Mouse (Mus musculus) intestine, embryonic 14.5 days (tissue): Measurements from ENCODE around the gene Slc16a1. TPM values are rescaled to one million over a fixed set of nuclear protein-coding genes. Genes with fewer than 3 reads are reported as not detected.

Source experiments
- ATAC-seq: fragments of 200-750 bp; cut with Nextera tagmentation; replicated peaks from 2 replicates; pipeline ENCODE4 v1.8.0; 2017; ENCODE audit warnings: low read depth, moderate number of reproducible peaks, moderate TSS enrichment, moderate library complexity; ENCODE audit not compliant: low FRiP score, low TSS enrichment
- DNase-seq: peaks from one replicate; pipeline ENCODE4 v3.0.0-alpha.2; 2018; ENCODE audit warnings: low spot score
- H3K27ac ChIP-seq: fragments of 300-500 bp; sonication (generic); 2 replicates; pipeline ENCODE4 v1.5.1; 2014; ENCODE audit warnings: low read depth, mild to moderate bottlenecking, control low read depth
- H3K27me3 ChIP-seq: fragments of 300-500 bp; sonication (generic); replicated peaks from 2 replicates; pipeline ENCODE4 v1.6.1; 2014; ENCODE audit warnings: low read length, control low read depth; ENCODE audit not compliant: control insufficient read depth, insufficient read depth
- H3K36me3 ChIP-seq: fragments of 300-500 bp; sonication (generic); 2 replicates; pipeline ENCODE4 v1.6.1; 2014; ENCODE audit warnings: low read length, control low read depth; ENCODE audit not compliant: control insufficient read depth, insufficient read depth
- H3K4me1 ChIP-seq: fragments of 300-500 bp; sonication (generic); replicated peaks from 2 replicates; pipeline ENCODE4 v1.6.1; 2014; ENCODE audit warnings: low read length, control low read depth, mixed read lengths; ENCODE audit not compliant: control insufficient read depth, insufficient read depth
- H3K4me2 ChIP-seq: fragments of 300-500 bp; sonication (generic); 2 replicates; pipeline ENCODE4 v1.6.1; 2014; ENCODE audit warnings: low read length
- H3K4me3 ChIP-seq: fragments of 300-500 bp; sonication (generic); 2 replicates; pipeline ENCODE4 v1.5.1; 2014; ENCODE audit warnings: low read depth, low read length, control low read depth, mixed read lengths
- H3K9ac ChIP-seq: fragments of 300-500 bp; sonication (generic); 2 replicates; pipeline ENCODE4 v1.6.1; 2014; ENCODE audit warnings: mild to moderate bottlenecking, low read length
- H3K9me3 ChIP-seq: fragments of 300-500 bp; sonication (generic); 2 replicates; pipeline ENCODE4 v1.6.1; 2016; ENCODE audit warnings: low read length, control low read depth; ENCODE audit not compliant: control insufficient read depth
- WGBS: fragments of 180-500 bp; shearing (Covaris S2); extraction: QIAGEN DNeasy Blood & Tissue Kit; methylation state at CpG from one replicate; pipeline ENCODE4 v1.1.7; 2014; 5-methylcytosine and 5-hydroxymethylcytosine counted together
- polyA plus RNA-seq: library from polyadenylated mRNA; unstranded; fragments of >200 nt; fragmentation: Nextera tagmentation; extraction: Ambion mirVana; gene quantifications from 2 replicates; pipeline ENCODE4 v1.2.1, GENCODE M21; 2014

Slc16a1 gene
- polyA plus RNA-seq, result 42.5 and 45.8 TPM in 2 replicates

- peak within 1 kb of the TSS; percentile 83 for H3K4me3 ChIP-seq
- WGBS, result under 1% methylated on average over 50 of the region's 50 CpGs
- no peaks in the 10 kb centered on the region for H3K9me3 ChIP-seq
- DNase-seq (peak; percentile 92), ATAC-seq (peak; percentile 97)
- no peaks in the 10 kb centered on the region for H3K36me3 ChIP-seq
- H3K9ac ChIP-seq, result peak within 1 kb of the TSS; percentile 88
- H3K4me2 ChIP-seq, result peak within 1 kb of the TSS; percentile 93
- peak within 1 kb of the TSS; percentile 60 for H3K27ac ChIP-seq
- H3K4me1 ChIP-seq, result peaks cover 8% of the 10 kb centered on the region; the same call in 1 of the 2 replicates
- H3K27me3 ChIP-seq, result no peaks in the 10 kb centered on the region
These were observed at the start of gene Slc16a1 for GRCm38 (mm10) chr3:104638403-104638779. Slc16a1 (plus strand) TSS chr3:104638668.

DNA sequence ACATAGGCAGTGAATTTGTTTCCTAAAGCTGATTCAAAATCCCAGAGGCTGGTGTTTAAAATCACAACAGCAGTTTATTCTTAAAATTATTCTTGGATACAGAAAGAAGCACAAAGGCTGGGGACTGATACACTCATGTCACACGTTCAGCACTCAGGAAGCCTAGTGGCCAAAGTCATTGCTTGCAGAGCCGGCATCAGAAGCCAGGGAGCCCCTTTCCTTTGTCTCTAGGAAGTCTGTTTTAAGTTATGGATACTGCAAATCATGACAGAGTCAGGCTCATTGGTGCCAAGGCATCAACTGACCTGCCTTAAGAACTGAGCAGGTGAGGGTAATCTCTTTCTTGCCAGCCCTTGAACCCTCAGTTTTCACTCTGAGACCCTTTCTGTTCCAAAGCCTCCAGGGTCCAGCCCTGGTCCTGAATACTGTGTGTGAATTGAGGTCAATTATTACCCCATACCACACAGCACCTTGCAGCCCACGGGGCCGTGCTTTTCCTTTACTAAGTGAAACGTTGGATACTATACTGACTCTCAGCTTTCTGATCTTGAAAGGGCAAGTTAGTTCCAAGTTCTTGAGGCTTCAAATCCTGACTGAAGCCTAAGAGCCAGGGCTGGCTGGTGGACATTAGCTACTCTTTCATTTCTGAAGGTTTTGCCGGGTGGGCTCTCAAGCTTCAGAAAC lies 41.9 kb upstream of the Slc16a1 start:
- ATAC-seq, result no peak
- 69% methylated on average over 6 of the region's 6 CpGs for WGBS

DNA sequence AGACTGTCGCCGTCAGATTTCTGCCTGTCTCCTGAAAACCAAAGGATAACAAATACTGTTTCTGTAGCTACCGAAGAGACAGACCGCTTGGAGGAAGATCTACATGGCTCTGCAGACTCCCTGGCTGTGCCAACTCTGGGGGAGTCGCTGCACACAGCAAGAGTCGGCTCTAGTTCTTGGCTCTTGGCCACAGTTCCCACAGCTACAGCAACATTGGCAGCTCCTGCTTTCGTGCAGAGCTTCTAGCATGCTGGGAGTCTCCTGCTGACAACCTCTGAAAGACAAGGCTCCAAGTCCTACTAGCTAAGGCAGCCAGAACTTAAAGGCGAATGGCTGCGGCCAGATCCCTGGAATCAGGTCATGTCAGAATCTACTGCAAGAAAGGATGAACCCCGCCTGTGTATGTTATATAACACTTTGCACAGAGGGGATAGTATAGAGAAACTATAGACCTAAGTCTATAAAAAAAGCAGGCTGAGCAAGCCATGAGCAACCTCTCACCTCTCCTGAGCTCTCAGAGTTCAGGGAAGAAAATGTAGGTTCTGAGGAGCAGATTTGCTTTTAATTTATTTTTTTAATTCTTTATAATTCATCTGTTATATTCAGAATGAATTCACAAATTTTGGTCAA lies 41.2 kb upstream of the Slc16a1 start:
- H3K36me3 ChIP-seq, result no peaks in the 10 kb centered on the region
- no peak overlapping the region for H3K9ac ChIP-seq
- ATAC-seq, result no peak
- no peak overlapping the region for H3K4me3 ChIP-seq
- no peak overlapping the region for H3K4me2 ChIP-seq
- H3K27me3 ChIP-seq, result no peaks in the 10 kb centered on the region
- no peaks in the 10 kb centered on the region; the same call in 1 of the 2 replicates for H3K4me1 ChIP-seq
- H3K9me3 ChIP-seq, result no peaks in the 10 kb centered on the region
- 66% methylated on average over 10 of the region's 10 CpGs for WGBS
- 0 out of 2 replicates have a peak overlapping the region, but pooled peaks have one; percentile 23 for H3K27ac ChIP-seq
- DNase-seq, result no peak

More for the DNA sequence above, 41.9 kb upstream of the Slc16a1 start:
- 0 out of 2 replicates have a peak overlapping the region, but pooled peaks have one; percentile 23 for H3K27ac ChIP-seq
- no peak overlapping the region for H3K9ac ChIP-seq
- H3K4me1 ChIP-seq, result no peaks in the 10 kb centered on the region; the same call in 1 of the 2 replicates
- no peaks in the 10 kb centered on the region for H3K27me3 ChIP-seq
- H3K4me2 ChIP-seq, result no peak overlapping the region
- no peak for DNase-seq
- no peak overlapping the region for H3K4me3 ChIP-seq
- H3K36me3 ChIP-seq, result no peaks in the 10 kb centered on the region
- H3K9me3 ChIP-seq, result no peaks in the 10 kb centered on the region

- DNase-seq, result peak; percentile 69
- no peaks in the 10 kb centered on the region for H3K27me3 ChIP-seq
- peak overlapping the region; percentile 4; the same call in 1 of the 2 replicates for H3K4me2 ChIP-seq
- H3K4me1 ChIP-seq, result no peaks in the 10 kb centered on the region; the same call in 1 of the 2 replicates
- no peaks in the 10 kb centered on the region for H3K9me3 ChIP-seq
- no peaks in the 10 kb centered on the region for H3K36me3 ChIP-seq
- peak overlapping the region; percentile 73 for H3K27ac ChIP-seq
- no peak overlapping the region for H3K4me3 ChIP-seq
- no peak overlapping the region for H3K9ac ChIP-seq
- ATAC-seq, result peak; percentile 84
- WGBS, result 48% methylated on average over 20 of the region's 20 CpGs
These were observed 38.9 kb upstream of the Slc16a1 start for GRCm38 (mm10) chr3:104599296-104600150.

DNA sequence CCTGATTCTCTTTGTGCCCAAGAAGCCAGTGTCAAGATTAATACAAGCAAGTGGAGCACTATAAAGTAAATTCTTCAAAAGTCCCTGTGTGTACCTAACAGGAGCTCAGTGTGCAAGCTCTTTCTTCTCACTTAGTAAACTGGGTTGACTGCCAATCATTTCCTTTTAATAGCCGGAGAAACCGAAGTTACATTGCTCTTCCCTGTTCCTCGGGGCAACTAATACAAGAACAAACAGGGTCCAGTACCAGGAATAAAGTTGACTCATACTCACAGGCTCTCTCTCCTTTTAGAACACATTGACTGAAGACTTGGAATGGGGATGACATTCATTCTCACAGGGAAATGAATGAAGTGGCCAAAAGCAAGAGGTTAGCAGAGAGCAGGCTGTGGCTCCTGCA lies 37.8 kb upstream of the Slc16a1 start:
- Histone ChIP-seq H3K36me3 (no peaks in the 10 kb centered on the region), H3K9ac (no peak overlapping the region), H3K4me3 (no peak overlapping the region), H3K27ac (no peak overlapping the region), H3K9me3 (no peaks in the 10 kb centered on the region), H3K27me3 (no peaks in the 10 kb centered on the region), H3K4me1 (no peaks in the 10 kb centered on the region; the same call in 1 of the 2 replicates), H3K4me2 (no peak overlapping the region)
- WGBS, result 61% methylated on average over 3 of the region's 3 CpGs
- DNase-seq (no peak), ATAC-seq (no peak)

- Histone ChIP-seq H3K4me1 (no peaks in the 10 kb centered on the region; the same call in 1 of the 2 replicates), H3K9ac (no peak overlapping the region), H3K27me3 (no peaks in the 10 kb centered on the region), H3K4me3 (no peak overlapping the region), H3K36me3 (no peaks in the 10 kb centered on the region), H3K4me2 (no peak overlapping the region), H3K9me3 (no peaks in the 10 kb centered on the region), H3K27ac (no peak overlapping the region)
- 78% methylated on average over 4 of the region's 4 CpGs for WGBS
- DNase-seq (no peak), ATAC-seq (no peak)
These were observed 36.8 kb upstream of the Slc16a1 start for GRCm38 (mm10) chr3:104601680-104602079.

GRCm38 (mm10) chr3:104609690-104610380 lies 28.6 kb upstream of the Slc16a1 start:
- DNase-seq (no peak), ATAC-seq (no peak)
- H3K9me3 ChIP-seq, result no peaks in the 10 kb centered on the region
- no peaks in the 10 kb centered on the region for H3K36me3 ChIP-seq
- no peak overlapping the region for H3K9ac ChIP-seq
- H3K4me1 ChIP-seq, result no peaks in the 10 kb centered on the region
- H3K27me3 ChIP-seq, result no peaks in the 10 kb centered on the region
- H3K4me2 ChIP-seq, result no peak overlapping the region
- no peak overlapping the region for H3K27ac ChIP-seq
- 77% methylated on average over 8 of the region's 8 CpGs for WGBS
- H3K4me3 ChIP-seq, result no peak overlapping the region
